Mouse (Mus musculus) embryo, embryonic 11 days (tissue): ENCODE measurements around the gene Gpr153.
"Not testable (repeated sequence)": the region's sequence is repeated elsewhere in the genome, so short reads cannot be mapped to it uniquely, and the experiment has no call there.

Experiments
- DNase-seq: peaks from one replicate; pipeline ENCODE4 v3.0.0-alpha.2; 2015

Gene Gpr153

DNA sequence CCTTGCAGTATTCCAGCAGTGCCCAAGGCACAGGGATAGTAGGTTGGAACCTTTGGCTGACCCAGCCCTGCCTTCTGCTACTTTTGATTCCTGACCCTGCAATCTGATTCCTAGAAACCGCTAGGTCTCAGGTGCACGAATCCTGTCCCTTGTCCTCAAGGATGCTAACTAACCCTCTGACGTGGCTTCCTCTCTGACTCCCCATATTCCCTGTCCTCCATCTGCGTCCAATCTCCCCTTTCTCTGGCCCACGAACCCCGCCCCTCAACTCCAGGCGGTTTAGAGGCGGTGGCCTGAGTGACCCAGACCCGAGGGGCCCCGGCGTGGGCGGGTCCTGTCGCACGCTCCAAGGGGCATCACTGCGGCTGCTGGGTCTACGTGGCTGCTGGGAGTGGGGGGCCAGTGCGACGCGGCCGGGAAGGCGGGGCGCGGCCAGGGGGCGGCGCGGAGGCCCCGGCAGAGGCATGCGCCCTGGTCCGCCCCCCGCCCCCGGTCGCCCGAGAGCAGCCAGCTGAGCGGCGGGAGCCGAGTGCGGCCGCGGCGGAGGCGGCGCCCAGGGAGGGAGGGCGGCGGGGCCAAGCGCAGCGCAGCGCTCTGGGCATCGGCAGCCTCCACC, at the start of gene Gpr153:
TSS of gene Gpr153 (plus strand) at position 612 of the 616 bp plus-strand sequence.
- peak; percentile 80 for DNase-seq

GRCm38 (mm10) chr4:152226901-152227486, 47.0 kb upstream of the Gpr153 start:
- DNase-seq, result no peak

DNA sequence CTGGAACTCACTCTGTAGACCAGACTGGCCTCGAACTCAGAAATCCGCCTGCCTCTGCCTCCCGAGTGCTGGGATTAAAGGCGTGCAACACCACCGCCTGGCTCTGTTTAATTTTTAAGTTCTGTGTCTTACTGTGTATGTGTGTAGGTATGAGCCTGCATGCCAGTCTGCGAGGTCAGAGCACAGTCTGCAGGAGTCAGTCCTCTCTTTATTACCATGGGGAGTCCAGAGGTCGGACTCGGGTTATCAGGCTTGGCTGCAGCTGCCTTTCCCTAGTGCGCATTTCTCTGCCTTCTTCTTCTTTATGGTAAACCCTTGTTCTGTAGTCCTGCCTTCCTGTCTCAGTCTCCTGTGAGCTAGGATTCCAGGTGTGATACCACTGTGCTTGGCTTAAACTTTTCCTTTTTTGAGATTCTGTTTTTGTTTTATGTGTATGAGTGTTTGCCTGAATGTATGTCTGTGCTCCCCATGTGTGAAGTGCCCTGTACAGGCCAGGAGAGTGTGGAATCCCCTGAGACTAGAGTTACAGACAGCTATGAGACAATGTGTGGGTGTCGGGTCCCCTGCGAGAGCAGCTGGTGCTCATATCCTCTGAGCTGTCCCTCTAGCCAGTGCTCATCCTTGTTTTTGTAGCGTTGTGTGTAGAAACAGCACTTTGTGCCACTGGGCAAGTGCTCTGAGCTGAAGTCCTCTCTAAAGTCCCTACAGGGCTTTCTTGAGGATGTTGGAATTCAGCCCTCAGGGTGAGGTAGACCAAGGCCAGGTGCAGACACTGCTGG, 46.1 kb upstream of the Gpr153 start:
- no peak for DNase-seq

DNA sequence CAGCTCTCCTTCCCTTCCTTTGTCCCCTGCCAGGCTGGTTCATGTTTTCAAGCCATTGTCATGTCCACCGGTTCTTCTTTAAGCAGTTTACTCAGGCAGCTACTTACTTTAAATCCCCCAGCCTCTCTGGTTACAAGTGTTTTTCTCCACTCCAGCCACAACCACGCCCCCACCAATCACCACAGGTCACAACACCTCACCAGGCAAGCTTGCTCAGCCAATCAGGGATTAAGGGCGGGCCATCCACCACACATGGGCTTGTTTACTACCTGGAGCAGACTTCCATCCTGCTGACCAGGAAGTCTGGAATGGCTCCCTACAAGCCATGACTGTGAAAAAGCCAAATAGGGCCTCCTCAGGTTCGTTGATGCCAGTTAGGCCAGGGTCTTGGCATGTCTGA, 43.7 kb upstream of the Gpr153 start:
- DNase-seq, result not testable (repeated sequence)

GRCm38 (mm10) chr4:152231326-152231725, 42.7 kb upstream of the Gpr153 start:
- no peak for DNase-seq

GRCm38 (mm10) chr4:152232411-152232903, 41.6 kb upstream of the Gpr153 start:
- DNase-seq, result no peak

GRCm38 (mm10) chr4:152239974-152240373, 34.1 kb upstream of the Gpr153 start:
- no peak for DNase-seq

DNA sequence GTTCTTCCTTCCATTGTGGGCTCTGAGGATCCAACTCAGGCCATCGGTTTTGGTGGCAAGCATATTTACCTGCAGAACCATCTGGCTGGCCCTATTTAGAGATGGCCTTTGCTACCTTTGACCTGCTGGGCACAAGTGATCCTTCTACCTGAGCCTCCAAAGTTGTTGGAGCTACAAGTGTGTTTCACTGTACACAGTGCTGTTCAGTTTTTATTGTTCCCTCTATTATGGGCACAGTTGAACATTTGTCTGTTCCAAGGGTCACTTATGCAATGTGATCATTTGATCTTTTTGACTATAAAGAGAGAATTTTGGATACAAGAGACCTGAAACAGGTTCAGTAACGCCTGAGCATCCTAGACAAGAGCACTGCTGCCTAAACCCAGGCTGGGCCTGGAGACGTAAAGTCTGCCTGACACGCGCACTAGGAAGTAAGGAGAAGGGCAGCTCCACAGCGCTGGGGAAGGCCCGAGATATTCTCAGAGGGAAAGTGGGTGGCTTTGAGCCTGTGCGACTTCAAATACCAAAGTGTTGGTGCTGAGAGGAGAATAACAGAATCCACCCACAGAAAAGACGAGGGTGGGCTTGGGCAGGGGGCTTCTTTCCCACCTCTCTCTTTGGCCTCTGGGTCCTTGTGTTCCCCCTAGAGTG, 30.7 kb upstream of the Gpr153 start:
- no peak for DNase-seq

DNA sequence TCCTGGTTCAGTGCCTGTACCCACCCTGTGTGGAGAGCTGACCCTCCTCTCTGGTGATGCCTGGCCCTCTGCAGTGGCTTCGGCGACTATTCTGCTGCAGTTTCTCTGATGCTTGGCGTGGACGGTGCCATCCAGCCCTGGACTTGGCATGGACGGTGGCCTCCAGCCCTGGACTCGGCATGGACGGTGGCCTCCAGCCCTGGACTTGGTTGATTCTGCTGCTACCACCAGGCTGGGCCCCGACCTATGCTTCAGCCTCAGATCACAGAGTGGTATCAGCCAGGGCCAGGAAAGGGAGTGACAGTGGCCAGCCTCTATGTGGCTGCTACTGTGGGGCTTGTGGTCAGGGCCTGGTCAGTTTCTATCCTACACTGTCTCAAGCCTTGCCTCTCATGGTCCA, 30.1 kb upstream of the Gpr153 start:
- DNase-seq, result no peak

- DNase-seq, result no peak
These were observed 29.2 kb upstream of the Gpr153 start for GRCm38 (mm10) chr4:152244545-152245522.

DNA sequence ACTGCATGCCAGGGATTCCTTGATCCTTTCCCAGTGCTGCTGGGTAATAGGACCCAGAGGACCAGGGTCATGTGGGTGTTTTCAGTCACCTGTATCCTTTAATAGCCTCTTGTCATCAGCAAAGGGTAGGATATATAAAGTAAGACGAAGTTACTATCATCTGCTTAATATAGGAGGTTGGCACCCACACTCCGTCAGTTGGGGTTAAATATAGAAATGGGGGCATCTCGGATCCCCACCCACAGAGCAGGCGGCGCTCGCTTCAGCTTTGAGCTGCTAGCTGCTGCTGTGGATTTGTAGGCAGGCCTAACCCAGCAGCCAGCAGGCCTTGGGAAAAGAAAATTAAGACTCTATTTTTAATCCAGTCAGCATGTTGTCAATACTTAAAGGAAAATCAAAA, 28.0 kb upstream of the Gpr153 start:
- no peak for DNase-seq

DNA sequence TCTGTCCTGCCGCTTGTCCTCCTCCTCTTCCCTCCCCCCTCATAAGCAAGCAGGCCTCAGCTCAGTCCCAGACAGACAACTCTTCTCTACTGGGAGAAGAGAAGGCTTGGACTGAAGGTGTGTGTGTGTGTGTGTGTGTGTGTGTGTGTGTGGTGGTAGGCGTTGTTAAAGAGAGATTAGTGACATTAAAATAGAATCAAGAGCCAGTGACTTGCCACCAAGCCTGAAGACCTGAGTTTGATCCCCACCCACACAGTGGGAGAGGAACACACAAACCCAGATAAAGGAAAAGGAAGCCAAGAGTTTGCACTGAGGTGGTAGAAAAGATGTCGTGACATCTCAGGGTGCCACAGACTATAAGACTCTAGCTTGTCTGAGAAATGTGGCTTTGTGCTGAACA, 26.8 kb upstream of the Gpr153 start:
- no peak for DNase-seq

GRCm38 (mm10) chr4:152250615-152251014, 23.4 kb upstream of the Gpr153 start:
- DNase-seq, result no peak

GRCm38 (mm10) chr4:152253183-152253759, 20.8 kb upstream of the Gpr153 start:
- DNase-seq, result no peak

DNA sequence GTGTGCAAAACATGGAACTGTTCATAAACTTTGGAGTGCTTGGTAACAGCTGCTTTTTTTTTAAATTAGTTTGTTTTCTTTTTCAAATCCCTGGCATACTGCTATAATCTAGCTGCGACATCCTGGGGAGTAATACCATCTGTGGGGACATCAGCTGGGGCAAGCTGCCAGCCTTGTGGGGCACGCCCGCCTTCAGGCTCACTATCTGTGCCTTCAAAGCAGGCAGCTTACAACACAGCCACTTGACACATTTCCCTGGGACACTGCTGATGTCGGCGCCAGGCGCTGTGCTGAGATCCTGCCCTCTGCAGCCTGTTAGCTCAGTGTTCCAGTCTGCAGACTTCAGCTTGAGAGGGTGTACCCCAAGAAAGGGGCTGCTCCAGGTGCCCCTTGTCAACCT, 17.0 kb upstream of the Gpr153 start:
- DNase-seq, result no peak

GRCm38 (mm10) chr4:152260451-152260850, 13.6 kb upstream of the Gpr153 start:
- no peak for DNase-seq

DNA sequence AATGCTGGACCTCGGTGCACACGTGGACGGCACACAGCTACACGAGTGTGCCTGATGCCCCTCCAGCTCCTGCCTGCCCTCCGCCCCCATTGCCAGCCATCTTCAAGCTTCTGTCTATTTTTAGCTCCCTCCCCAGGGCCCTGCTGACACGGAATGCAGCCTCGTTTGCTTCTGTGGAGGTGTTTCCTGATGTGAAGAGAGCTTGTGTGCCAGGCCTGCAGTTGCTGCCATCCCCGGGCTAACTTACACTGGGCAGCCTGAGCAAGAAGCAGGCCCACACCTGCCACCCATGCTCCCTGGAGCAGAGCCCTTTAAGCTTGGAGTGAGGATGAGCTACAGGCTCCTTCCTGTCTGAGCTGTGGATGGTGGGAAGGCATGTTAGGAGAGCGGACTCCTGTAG, 11.8 kb upstream of the Gpr153 start:
- no peak for DNase-seq

GRCm38 (mm10) chr4:152263089-152263488, 10.9 kb upstream of the Gpr153 start:
- DNase-seq, result no peak

DNA sequence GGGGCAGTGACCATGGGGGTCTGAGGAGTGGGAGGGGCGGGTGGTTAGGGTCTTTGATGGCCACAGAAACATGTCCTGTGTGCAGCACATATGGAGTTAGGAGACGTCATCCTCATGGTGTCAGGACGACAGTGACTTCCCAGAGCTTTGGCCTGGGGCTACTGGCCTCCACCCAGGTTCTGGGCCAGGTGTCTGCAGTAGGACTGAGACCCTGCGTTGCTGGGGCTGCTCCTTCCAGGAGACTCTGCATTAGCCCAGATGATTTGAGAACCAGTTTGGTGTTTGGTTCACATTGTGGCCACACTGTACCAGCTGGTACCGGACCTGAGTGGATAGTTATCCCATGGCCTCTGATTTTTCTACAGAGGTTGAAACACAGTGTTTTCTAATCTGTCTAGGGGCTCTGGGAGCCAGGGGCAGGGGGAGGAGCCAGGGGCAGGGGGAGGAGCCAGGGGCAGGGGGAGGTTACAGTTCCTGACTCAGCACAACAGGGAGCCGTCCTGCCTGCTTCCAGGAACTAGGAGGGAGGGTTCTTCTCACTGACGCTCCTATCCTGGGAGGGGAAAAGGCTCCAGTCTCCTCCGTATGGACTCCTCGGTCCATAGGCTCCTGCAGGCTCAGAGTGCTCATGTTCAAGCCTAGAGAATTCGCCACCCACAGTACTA, 10.4 kb upstream of the Gpr153 start:
- DNase-seq, result peak; percentile 65

DNA sequence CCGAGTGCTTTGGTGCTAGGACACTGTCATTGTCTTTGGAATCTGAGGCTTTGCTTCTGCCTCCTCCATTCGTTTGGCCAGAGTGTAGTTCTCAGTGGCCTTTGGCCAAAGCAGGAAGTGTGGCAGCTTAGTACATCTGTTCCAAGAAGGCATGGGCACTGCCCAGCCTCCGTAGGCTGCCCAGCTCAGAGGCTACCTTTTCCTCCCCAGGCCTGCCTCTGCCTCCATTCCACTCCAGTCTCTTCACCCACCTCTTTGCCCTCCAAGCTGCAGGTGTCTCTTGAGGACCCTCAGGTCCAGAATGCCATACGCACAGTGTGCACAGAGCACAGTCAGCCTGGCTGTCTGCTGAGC, 9.9 kb upstream of the Gpr153 start:
- no peak for DNase-seq

- DNase-seq, result peak; percentile 34
These were observed 9.0 kb upstream of the Gpr153 start for GRCm38 (mm10) chr4:152264867-152265568.
